Mouse (Mus musculus) adrenal gland, adult (tissue): ENCODE data around the gene Klhdc7b.

ENCODE experiments used
- DNase-seq, 2 experiments: peaks; one replicate each; pipeline ENCODE4 v3.0.0; 2022 to 2023; ENCODE audit warnings: low spot score in 1 of 2; ENCODE audit not compliant: inconsistent age in 2 of 2

Klhdc7b gene

DNA sequence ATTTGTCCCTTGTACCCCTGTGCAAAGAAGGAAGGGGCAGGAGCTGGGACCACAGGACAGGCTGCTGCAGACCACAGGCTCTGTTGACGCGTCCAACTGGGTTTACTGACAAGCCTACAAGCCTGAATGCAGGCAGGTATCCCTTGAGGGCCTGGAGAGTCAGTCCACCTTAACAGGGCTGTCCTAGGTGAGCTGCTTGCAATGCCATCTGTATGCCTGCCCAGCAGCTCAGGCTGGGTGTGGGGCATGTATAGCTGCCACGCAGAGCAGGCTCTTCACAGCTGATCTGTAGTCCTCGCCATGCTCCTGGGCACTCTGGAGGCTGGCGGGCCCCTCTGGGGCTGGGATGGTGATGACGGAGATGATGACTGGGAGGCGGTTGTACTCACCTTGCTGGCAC is at the start of gene Klhdc7b:
Gene Klhdc7b, plus strand, starts transcription at position 301 of the 400 bp plus-strand sequence.
- no peak for DNase-seq

GRCm38 (mm10) chr15:89336422-89336821 is 48.3 kb upstream of the Klhdc7b start:
- no peak for DNase-seq

GRCm38 (mm10) chr15:89339696-89340095 is 45.0 kb upstream of the Klhdc7b start:
- DNase-seq = no peak

DNA sequence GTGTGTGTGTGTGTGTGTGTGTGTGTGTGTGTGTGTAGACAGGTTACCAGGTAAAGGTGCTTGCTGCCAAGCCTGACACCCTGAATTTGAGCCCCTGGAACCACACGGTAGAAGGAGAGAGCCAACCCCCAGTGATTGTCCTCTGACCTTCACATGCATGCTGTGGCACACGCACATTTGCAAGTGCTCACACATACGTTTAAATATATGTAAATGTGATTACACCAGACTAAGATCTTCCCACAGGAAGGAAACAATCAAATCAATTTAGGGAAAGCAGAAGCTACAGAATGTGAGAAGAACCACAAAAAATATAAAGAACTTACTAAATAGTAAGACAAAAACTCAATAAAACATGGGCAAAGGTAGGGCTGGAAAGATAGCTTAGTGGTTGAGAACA is 44.6 kb upstream of the Klhdc7b start:
- no peak for DNase-seq

GRCm38 (mm10) chr15:89341678-89342077 is 43.0 kb upstream of the Klhdc7b start:
- DNase-seq = no peak

DNA sequence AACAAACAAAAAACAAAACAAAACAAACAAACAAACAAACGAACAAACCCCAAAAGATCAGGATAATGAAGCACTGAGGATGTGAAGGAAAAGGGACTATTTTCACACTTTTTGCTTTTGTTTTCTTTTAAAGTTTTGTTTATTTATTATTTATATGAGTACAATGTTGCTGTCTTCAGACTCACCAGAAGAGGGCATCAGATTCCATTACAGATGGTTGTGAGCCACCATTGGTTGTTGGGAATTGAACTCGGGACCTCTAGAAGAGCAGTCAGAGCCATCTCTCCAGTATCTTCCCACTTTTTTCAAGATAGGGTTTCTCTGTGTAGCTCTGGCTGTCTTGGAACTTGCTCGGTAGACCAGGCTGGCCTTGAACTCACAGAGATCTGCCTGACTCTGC is 41.4 kb upstream of the Klhdc7b start:
- DNase-seq = no peak

- DNase-seq = no peak
Observed at GRCm38 (mm10) chr15:89350447-89350846, 34.3 kb upstream of the Klhdc7b start.

DNA sequence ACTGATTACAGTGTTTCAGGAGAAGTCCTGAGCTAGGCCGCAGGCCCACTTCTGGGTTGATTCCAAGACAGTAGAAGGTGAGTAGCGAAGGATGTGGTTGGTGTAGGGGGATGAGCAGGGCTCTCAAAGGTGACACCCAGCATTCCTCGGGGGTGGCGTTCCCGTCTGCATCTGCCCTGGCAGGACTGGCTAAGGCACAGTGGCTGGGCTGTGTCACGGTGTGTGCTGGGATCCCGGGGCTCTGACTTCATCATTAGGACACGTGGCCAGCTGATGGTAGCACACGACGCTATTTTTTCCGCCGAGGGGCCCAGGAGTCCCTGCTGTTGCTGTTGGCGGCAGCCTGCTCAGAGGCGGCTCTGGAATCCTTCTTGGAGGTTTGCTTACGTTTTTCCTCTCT is 33.4 kb upstream of the Klhdc7b start:
- DNase-seq = no peak

DNA sequence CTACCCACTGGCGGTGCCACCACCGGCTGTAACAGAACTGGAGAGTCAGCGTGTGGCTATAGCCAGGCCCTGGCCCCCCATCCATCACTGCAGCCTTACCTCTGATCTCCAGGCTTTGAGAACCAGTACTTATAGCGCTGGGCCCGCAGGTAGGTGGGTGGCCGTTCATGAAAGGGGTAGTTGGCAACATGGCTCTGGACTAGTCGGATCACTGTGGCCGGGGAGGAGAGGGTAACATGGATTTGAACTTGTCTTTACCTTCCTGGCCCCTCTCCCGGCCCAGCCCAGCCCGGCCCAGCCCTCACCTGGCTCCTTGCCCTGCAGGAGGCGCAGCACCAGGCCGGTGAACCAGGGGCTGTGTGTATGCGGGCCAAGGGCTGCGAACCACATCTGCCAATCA is 32.7 kb upstream of the Klhdc7b start:
- DNase-seq = no peak

DNA sequence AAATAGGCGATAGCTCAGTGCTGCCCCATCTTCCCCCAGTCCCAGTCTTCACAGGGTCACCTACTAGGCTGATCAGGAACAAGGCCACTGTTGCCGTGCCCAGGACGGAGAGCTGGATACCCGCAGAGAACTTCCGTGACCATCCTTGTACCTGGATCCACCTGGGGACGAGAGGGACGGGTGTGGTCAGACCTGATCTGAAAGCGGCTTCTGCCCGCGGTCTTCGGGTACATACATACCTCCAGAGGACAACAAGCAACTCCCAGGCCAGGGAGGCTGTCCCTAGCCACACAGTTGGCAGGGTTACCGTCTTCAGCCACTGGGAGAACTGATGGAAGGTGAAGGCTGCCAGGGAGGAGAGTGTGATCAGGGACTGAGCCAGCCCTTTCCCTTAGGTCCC is 31.9 kb upstream of the Klhdc7b start:
- peak in 1 of 2 experiments; percentile 26 for DNase-seq

GRCm38 (mm10) chr15:89353837-89354236 is 30.9 kb upstream of the Klhdc7b start:
- DNase-seq = peak in 1 of 2 experiments; percentile 26

GRCm38 (mm10) chr15:89354455-89354854 is 30.3 kb upstream of the Klhdc7b start:
- DNase-seq = no peak

GRCm38 (mm10) chr15:89355241-89356187 is 29.2 kb upstream of the Klhdc7b start, which contains the start of the genes Lmf2 and Ncaph2:
Gene Lmf2, minus strand, starts transcription at chr15:89355659.
Gene Ncaph2, plus strand, starts transcription at chr15:89355719.
- DNase-seq = peak; percentile 95 to 98

- DNase-seq = peak; percentile 61 to 81
Observed at GRCm38 (mm10) chr15:89356372-89356771, 28.3 kb upstream of the Klhdc7b start.

GRCm38 (mm10) chr15:89358784-89359183 is 25.9 kb upstream of the Klhdc7b start:
- DNase-seq = no peak

DNA sequence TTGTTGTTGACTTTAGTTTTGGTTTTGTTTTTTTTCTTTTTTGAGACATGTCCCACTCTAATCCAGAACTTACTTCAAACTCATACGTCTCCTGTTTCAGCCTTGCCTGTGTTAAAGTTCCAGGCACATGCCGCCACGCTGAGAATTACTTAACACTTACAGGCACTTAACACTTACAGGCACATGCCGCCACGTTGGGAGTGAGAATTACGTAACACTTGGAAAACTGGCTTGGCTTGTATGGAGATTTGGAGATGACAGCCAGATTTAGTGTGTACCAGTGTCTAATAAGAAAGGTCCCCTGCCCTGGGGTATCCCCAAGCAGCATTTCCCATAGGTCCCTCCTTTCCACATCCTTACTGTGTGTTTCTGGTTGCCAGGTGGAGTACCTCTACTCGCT is 21.7 kb upstream of the Klhdc7b start:
- peak in 1 of 2 experiments; percentile 30 for DNase-seq

GRCm38 (mm10) chr15:89365141-89365551 is 19.6 kb upstream of the Klhdc7b start:
- no peak for DNase-seq

DNA sequence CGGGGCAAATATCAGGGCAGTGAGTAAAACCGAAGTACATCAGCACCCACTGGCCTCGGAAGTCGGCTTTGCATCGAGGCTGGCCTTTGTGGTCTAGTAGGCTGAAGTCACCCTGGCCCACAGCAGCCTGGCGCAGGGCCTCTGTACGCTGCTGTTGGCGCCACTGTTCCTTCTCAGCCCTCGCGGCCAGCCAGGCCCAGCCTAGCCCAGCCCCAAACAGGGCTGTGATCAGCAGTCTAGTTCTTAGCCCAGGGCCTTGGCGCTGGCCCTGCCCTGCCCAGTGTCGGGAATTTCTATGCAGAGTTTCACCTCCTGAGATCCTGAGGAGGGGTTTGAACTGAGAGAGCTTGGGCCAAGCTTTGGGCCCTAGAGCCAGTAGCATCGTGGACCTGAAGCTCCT is 12.6 kb upstream of the Klhdc7b start:
- DNase-seq = peak in 1 of 2 experiments; percentile 29

GRCm38 (mm10) chr15:89372536-89372935 is 12.2 kb upstream of the Klhdc7b start:
- DNase-seq = peak in 1 of 2 experiments; percentile 54

DNA sequence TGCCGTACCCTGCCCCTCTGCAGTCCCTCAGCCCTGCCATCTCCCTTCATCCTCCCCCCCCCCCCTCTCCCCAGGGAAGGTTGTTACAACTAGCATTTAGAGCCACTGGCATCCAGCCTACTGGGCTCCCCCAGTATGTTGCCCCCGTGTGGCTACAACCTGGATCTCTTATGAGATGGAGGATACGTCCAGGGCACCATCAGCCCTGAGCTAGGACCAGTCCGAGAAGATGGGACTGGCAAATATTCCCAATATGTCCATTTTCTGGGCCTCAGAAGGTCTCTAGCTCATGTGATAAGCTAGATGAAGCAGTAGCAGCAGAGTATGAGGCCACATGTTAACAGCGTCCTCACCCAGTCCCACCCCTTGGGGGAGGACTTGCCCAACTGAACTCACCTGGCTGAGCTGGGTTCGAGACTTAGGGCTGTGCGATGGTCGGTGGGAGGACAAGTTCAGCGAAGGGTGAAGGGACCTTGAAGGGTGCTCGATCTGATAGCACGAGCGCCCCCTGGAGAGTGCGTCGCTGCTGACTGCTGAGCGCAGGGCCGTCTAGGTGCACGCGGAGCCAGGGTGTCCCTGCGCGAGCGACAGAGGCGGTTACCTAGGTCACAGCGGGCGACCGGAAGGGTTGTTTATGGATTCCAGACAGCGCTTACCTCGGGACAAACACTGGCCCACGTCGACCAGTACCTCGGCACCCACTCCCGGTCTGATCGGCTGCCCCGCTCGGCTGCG is 11.5 kb upstream of the Klhdc7b start:
- peak; percentile 91 to 96 for DNase-seq

DNA sequence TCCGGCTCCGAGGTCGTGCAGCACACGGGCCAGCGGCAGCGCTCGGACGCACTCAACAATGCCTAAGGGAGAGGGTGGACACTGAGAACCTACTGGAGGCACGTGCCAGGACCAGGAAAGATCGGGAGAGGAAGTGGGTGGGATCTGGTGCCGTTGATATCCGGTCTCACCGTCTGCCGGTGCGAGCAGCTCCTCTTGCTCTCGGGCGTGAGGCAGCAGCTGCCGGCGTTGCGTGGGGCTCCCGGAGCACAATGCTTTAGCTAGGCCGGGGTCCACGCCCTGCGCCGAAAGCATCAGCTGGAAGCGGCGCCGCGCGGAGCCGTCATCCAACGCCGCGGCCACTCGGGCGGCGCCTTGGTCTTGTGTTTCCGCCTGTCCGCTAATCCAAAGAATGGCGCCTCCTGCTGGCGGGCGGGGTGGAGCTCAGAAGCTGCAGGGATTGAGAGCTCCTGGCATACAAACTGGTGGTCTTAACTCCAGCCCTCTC is 10.9 kb upstream of the Klhdc7b start, which contains the start of gene Sco2:
Gene Sco2, minus strand, starts transcription at position 85 of the 487 bp plus-strand sequence.
- DNase-seq = peak; percentile 92 to 98
